Mouse (Mus musculus): ENCODE results near the gene Pex13. TPM values are rescaled to one million over a fixed set of nuclear protein-coding genes. Genes with fewer than 3 reads are reported as not detected.

Pex13 gene
- polyA plus RNA-seq, 1 experiment: 23.2 TPM

GRCm38 (mm10) chr11:23666526-23666925 lies 767 bp upstream of the Pex13 start:
- no peak for TF ChIP-seq GATA1 (IDR thresholded peaks at IDR 0.05; ENCODE audit: low read length)

GRCm38 (mm10) chr11:23665311-23665786 lies 410 bp downstream of the Pex13 start, which contains the start of gene Pus10:
Gene Pus10 (plus strand): TSS chr11:23665674.
- no peak for TF ChIP-seq GATA1 (IDR thresholded peaks at IDR 0.05; ENCODE audit: low read length)

- TF ChIP-seq GATA1 (IDR thresholded peaks at IDR 0.05; ENCODE audit: low read length): no peak
Observed at GRCm38 (mm10) chr11:23664232-23664631, 1.5 kb downstream of the Pex13 start.

- TF ChIP-seq GATA1 (IDR thresholded peaks at IDR 0.05; ENCODE audit: low read length): no peak
Observed at GRCm38 (mm10) chr11:23657791-23658190, 8.0 kb downstream of the Pex13 start.

- no peak for TF ChIP-seq GATA1 (IDR thresholded peaks at IDR 0.05; ENCODE audit: low read length)
Observed at GRCm38 (mm10) chr11:23653666-23654065, 12.1 kb downstream of the Pex13 start.

GRCm38 (mm10) chr11:23647835-23648234 lies 17.9 kb downstream of the Pex13 start:
- no peak for TF ChIP-seq GATA1 (IDR thresholded peaks at IDR 0.05; ENCODE audit: low read length)

- no peak for TF ChIP-seq GATA1 (IDR thresholded peaks at IDR 0.05; ENCODE audit: low read length)
Observed at GRCm38 (mm10) chr11:23647431-23647830, 18.3 kb downstream of the Pex13 start.

GRCm38 (mm10) chr11:23634573-23634972 lies 31.2 kb downstream of the Pex13 start:
- no peak for TF ChIP-seq GATA1 (IDR thresholded peaks at IDR 0.05; ENCODE audit: low read length)

- no peak for TF ChIP-seq GATA1 (IDR thresholded peaks at IDR 0.05; ENCODE audit: low read length)
Observed at GRCm38 (mm10) chr11:23633879-23634215, 31.9 kb downstream of the Pex13 start.

- no peak for TF ChIP-seq GATA1 (IDR thresholded peaks at IDR 0.05; ENCODE audit: low read length)
Observed at GRCm38 (mm10) chr11:23632945-23633878, 32.5 kb downstream of the Pex13 start, which contains the start of gene 0610010F05Rik. Gene 0610010F05Rik (minus strand): TSS chr11:23633639.

GRCm38 (mm10) chr11:23630664-23631063 lies 35.1 kb downstream of the Pex13 start:
- no peak for TF ChIP-seq GATA1 (IDR thresholded peaks at IDR 0.05; ENCODE audit: low read length)

GRCm38 (mm10) chr11:23618995-23619394 lies 46.8 kb downstream of the Pex13 start:
- no peak for TF ChIP-seq GATA1 (IDR thresholded peaks at IDR 0.05; ENCODE audit: low read length)

- no peak for TF ChIP-seq GATA1 (IDR thresholded peaks at IDR 0.05; ENCODE audit: low read length)
Observed at GRCm38 (mm10) chr11:23614546-23614945, 51.2 kb downstream of the Pex13 start.

Other genes with a start within 250 kb of the Pex13 start
- 18.8 and 25.6 TPM in 2 replicates for gene Ahsa2, start 167.9 kb downstream of the Pex13 start, polyA plus RNA-seq (2012)
- not detected in 2 replicates for gene 1700093K21Rik, start 144.8 kb downstream of the Pex13 start, polyA plus RNA-seq (2012)
- gene 0610010F05Rik, start 32.3 kb downstream of the Pex13 start, polyA plus RNA-seq (2012): 4.6 and 9.1 TPM in 2 replicates
- 4.2 TPM in 2 replicates for gene Pus10, start 285 bp downstream of the Pex13 start, polyA plus RNA-seq (2012)
- 0.03 and 0.06 TPM in 2 replicates for gene Rel, start 105.0 kb upstream of the Pex13 start, polyA plus RNA-seq (2012)
- gene Papolg, start 229.3 kb upstream of the Pex13 start, polyA plus RNA-seq (2012): 0.51 and 0.55 TPM in 2 replicates